ENCODE assay signal across 8 mouse cellular contexts in genomic region chr11:117969100-117969944, GRCm38 (mm10). TPM values are rescaled to one million over a fixed set of nuclear protein-coding genes. Genes with fewer than 3 reads are reported as not detected.
DNase-seq lines count a peak whose midpoint lies in the region; ATAC-seq lines count a peak whose summit lies in the region.

No protein-coding gene starts in this region.

- DNase-seq in WW6 (ENCODE audit: low read depth, low spot score) = peak; percentile 95
- DNase-seq in cerebellum, postnatal 36 days = peak; percentile 59 to 67
- DNase-seq in frontal cortex, postnatal 36 days (ENCODE audit: low spot score in 2 of 2) = peak; percentile 78 to 84
- peak; percentile 80 for DNase-seq in left cerebral cortex, adult 11 months (ENCODE audit: low spot score)
- DNase-seq in lung, postnatal 36 days = peak; percentile 100
- peak; percentile 88 for DNase-seq in right cerebral cortex, adult 18-20 months
- DNase-seq in urinary bladder, postnatal 10 days (ENCODE audit: low spot score) = peak; percentile 89

- peak; percentile 91 for ATAC-seq in hindbrain, embryonic 15.5 days (ENCODE audit: low FRiP score, low read depth)

- H3K4me1 ChIP-seq in hindbrain, embryonic 15.5 days (replicated peaks) = peaks cover 51% of the 10 kb centered on the region

- no peaks in the 10 kb centered on the region for H3K36me3 ChIP-seq in hindbrain, embryonic 15.5 days

- peak overlapping the region; percentile 63 for H3K4me3 ChIP-seq in hindbrain, embryonic 15.5 days

- H3K9me3 ChIP-seq in hindbrain, embryonic 15.5 days = no peaks in the 10 kb centered on the region

- WGBS in hindbrain, embryonic 15.5 days = under 1% methylated on average over 59 of the region's 65 CpGs

- peak overlapping the region; percentile 86 for H3K4me2 ChIP-seq in hindbrain, embryonic 15.5 days

- H3K27ac ChIP-seq in hindbrain, embryonic 15.5 days (replicated peaks) = peak overlapping the region; percentile 86

- peaks cover 10% of the 10 kb centered on the region; the same call in 1 of the 2 replicates for H3K27me3 ChIP-seq in hindbrain, embryonic 15.5 days

- H3K9ac ChIP-seq in hindbrain, embryonic 15.5 days = peak overlapping the region; percentile 67

RNA-seq across cellular contexts. Expression of gene Socs3, which starts 0.5 kb away (rescaled TPM):
- polyA plus RNA-seq in hindbrain, embryonic 15.5 days (2015; fragmentation: Nextera tagmentation; extraction: Ambion mirVana) = 7.8 and 9.2 TPM in 2 replicates

RNA-seq across cellular contexts. Expression of gene Pgs1, which starts 16.8 kb away (rescaled TPM):
- polyA plus RNA-seq in hindbrain, embryonic 15.5 days (2015; fragmentation: Nextera tagmentation; extraction: Ambion mirVana) = 59.4 and 63.7 TPM in 2 replicates

Comparison
In these comparisons a context has a peak if more than half of its experiments do, and no peak if none do; other contexts are left out.
1. Peak in every context shown above with its lines: DNase-seq, ATAC-seq, H3K4me3 ChIP-seq and H3K27ac ChIP-seq.